Mouse (Mus musculus): ENCODE measurements at regions not wholly inside any gene's neighbourhood (a gene's known extent, or its start where the extent isn't known, plus 50 kb on each side); places are given as distances from the start of the nearest gene placed in this dataset.
A peak's percentile ranks its signal among the peaks of the same experiment; 100 is the strongest.

DNA sequence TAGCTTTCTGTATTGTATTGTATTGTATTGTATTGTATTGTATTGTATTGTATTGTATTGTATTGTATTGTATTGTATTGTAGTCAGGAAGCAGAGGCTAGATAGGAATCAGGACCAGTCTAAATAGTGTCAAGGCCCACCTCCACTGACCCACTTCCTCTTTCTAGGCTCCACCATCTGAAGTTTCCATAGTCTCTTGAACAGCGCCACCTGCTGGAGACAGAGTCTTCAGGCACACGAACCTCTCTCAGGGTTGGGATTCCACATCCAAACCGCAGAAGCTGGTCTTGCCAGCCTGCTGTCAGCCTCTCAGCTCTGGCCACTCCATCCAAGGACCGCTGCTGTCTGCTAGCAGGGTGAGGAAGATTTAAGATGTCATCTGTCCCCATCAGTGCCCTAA lies 234.6 kb downstream of the Cdh26 start:
- DNase-seq (ENCODE audit: low spot score), result peak; percentile 44

DNA sequence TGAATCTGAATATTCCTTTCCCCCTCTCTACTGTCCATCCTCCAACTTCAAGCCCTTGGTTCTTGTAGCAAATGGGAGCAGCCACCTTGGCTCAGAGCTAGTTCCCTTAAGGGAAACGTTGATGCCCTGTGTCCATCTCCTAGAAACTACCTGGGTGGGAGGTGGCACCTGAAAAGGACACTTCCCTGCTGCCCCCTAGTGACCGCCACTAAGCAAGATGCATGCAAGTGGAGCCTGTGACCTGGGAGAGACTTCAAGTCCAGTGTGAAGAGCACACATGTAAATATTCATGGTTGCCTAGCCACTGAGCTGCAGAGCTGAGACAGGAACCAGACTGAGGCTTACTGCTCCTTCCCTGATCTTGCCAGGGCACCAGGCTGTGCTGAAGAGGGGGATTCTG lies 238.1 kb downstream of the Cdh26 start:
- peak; percentile 20 for DNase-seq (ENCODE audit: low spot score)

DNA sequence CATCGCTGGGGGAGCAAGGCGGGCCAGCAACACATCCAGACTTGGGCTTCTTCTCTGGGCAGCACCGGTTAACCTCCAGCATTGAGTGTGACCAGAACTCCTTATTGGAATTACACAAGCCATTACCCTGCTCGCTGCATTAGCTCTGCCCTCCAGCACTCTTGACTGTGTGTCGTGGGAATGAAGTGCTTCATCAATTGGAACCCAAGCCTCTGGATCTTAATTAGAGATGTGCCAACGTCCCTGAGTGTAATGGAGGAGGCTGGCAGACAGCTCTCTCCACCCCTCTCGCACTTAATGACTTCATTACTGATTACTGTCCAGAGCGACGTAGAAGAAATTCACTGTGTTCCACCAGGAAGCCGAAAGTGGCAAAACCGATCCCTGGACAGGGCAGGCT lies 240.6 kb downstream of the Cdh26 start:
- no peak for DNase-seq (ENCODE audit: low spot score)

DNA sequence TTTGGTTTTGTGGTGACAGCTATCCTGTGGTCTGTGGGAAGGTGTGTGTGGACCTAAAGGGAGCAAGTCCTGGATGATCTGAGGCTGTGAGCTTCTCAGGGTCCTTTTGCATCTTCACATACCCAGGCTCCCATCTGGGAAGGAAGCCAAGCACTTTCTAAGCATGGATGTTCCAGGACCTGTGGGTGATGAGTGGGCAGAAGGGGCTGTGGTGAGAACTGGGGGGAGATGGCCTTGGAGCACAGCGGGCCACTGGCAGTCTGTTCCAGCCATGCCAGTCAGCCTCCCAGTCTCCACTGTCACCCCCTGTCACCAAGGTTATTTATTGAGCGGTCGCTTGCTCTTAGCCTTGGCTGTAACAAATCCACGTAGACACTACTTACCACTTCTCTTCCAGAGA lies 243.3 kb downstream of the Cdh26 start:
- DNase-seq (ENCODE audit: low spot score), result no peak

DNA sequence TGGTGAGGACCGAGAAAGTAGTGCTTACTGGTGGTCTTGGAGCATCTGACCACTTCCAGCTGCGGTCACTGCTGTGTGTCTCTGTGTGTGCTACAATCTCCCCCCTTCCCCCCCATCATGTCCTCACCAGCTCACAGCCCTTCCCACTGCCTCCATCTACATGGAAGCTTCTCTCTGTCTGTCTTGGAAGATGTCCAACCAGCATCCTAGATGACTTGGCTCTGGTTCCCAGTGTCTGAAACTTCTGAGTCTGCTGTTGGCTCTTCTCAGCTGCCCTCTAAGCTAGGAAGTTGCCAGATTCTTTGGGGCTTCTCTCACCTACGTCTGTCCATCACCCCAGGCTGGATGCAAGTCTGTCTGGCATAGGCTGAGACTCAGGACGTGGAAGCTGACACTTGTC lies 244.3 kb downstream of the Cdh26 start:
- DNase-seq (ENCODE audit: low spot score), result no peak

DNA sequence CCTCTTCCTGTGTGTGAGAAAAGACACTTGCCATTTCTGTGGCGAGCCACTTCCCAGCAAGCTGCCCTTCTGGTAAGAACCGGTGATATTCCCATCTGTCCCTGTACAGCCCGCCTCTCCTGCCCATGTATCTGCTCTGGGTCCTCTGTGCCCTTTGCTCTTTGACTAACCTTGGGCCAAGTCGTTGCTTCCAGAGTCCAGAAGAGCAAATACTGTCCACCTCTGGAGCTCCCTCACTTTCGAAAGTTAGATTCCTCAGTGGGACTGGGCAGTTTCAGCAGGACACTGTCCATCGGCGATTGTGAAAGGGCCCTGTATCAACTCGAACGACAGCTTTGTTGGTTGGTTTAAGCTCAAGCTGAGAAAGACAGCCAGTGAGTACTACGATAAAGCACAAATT lies 246.6 kb downstream of the Cdh26 start:
- no peak for DNase-seq (ENCODE audit: low spot score)

DNA sequence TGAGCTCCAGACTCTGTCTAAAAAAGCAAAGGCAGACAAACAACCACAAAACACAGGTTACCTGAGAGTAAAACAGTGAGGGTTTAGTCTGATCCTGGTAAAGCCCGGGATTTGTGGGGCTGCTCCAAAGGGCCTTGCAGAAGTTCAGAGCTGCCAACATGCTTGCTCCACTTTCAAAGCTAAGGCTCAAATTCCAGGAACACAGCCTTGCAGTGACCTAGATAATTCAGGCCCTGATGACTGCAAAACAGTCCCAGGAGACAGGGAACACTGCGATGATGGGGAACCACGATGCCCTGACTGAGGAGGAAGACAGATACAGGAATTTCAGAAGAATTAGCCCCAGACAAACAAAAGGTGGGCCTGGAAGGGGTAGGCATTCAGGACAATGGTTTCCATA lies 250.0 kb downstream of the Cdh26 start:
- no peak for DNase-seq (ENCODE audit: low spot score)

DNA sequence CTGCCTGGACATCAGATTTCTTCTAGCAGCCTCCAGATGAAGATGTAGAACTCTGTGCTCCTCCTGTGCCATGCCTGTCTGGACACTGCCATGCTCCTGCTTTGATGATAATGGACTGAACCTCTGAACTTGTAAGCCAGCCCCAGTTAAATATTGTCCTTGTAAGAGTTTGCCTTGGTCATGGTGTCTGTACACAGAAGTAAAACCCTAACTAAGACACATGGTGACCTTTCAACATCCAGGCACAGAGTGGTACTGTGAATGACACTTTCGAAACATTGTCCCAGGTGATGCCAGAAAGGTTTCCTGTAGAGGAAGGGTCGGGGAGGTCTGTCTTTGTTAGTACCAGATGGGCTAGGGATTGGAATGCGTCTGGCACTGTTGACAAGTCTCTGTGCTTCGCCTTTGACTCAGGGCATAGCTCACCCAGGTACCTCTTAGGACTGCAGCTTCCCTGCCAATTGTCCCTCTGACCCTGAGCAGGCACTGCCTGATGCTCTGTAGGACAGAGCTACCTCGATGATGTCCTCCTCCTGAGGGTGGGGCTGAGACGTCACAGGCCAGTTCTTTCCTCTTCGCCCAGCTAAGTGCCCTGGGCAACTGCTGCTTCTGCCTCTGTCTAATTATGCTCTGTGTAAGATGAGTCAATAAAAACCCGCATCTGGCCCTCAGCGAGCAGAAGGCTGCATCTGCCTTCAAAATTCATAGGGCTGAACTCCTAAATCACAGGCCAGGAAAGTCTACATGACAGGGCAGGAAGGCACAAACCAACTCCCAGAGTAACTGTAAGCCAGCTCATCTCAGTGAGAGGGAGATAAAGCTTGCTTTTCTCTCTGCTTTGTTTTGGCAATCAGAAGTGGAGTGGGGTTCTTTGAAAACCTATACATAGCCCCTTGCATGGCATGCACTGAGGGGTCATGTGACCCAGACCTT lies 254.0 kb downstream of the Cdh26 start:
- DNase-seq (ENCODE audit: low spot score), result no peak

DNA sequence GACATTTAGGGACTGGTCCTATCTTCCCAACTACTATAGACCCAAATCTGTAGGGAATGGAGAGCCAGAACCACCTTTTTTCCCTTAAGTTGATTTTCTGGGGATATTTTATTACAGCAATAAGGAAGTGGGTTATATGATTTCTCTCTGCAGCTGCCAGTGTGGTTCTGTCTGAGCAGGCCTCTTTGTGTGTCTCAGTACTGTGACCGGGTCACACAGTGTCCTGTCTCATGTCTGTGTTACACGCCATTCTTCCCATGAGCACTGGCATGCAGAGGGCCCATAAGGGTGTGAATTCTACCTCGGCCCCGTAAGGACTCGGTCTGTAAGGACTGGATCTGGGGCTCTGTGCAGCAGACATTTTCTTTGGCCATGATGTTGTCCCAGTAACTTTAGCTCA lies 254.9 kb downstream of the Cdh26 start:
- DNase-seq (ENCODE audit: low spot score), result no peak

DNA sequence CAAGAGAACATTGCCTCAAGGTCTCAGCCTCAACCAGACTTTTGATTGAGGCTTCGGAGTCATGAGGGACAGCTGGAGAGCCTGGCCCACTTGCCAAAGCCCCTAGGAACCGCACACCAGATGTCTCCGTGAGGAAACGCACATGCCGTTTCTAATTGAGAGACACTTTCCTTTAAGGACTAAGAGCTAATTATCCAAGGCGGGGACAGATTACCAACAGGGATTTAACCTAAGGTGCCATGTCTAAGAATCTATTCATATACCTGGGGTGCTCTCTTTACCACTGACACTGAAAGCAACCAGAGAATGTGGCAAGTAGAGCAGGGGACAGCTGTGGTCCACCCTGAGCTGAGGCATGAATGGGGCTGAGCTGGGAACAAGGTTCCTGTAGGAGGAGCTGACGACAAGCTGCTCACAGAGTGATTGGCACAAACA lies 255.9 kb downstream of the Cdh26 start:
- DNase-seq (ENCODE audit: low spot score), result no peak

DNA sequence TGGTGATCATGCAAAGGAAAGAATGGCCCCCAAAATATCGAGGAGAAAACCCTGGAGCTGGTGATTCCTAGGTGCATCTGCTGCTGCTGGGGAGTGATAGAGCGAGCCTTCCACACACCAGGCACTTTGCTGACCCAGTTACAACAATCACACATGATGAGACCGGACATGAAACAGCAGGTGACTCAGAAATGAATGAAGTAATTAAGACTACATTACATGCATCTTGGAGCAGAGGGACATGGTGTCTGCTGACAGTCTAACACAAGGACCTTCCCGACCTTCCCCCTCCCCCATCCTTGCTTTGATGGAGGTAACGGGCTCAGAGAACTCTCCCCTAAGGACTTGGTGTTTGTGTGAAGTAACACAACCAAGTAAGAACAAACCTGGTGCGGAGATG lies 258.3 kb downstream of the Cdh26 start:
- no peak for DNase-seq (ENCODE audit: low spot score)

DNA sequence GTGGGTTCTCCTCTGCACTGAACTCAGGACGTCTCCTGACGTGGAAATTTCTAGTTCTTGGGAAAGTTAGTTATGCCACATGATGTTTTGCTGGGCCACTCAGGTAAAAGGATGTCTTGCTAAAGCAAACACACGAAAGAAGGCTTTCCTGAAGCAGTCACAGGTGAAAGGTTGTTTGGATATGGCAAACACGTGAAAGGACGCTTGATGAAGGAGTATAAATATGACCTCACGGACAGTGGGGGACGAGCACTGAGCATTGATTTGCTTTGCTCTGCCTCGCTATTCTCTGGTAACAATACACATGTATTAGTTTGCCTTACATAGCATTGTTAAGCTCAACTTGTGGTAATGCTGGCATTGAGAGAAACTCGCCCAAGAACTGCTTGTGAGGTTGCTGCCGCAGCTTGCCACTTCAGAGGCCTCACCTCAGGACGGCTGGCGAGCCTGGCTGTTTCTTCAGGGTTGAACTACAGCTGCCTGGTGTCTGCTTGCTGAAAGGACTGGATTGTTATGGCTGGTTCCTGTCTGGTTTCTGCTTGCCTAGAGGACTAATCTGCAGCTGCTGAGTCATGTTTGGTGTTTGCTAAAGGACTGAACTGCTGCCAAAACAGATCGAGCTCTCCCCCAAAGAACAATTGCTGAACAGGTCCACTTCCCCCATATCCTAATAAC lies 261.0 kb downstream of the Cdh26 start:
- DNase-seq (ENCODE audit: low spot score), result peak; percentile 46

DNA sequence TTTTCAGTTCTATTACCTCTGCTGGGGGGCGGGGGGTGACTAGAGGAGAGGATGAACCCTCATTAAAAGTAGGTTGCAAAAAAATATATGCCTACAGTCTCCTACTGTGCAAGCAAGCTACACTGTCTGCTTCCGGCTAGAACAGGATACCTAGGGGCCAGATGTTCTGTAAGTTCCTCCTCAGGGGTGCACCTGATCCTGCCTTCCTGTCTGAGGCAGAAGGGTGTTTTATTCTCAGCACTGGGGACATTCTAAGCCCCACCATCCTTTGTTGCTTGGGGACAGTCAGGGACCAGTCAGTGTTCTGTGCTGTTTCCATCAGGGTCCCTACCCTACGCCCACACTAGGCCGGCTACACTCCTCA lies 261.5 kb downstream of the Cdh26 start:
- no peak for DNase-seq (ENCODE audit: low spot score)

DNA sequence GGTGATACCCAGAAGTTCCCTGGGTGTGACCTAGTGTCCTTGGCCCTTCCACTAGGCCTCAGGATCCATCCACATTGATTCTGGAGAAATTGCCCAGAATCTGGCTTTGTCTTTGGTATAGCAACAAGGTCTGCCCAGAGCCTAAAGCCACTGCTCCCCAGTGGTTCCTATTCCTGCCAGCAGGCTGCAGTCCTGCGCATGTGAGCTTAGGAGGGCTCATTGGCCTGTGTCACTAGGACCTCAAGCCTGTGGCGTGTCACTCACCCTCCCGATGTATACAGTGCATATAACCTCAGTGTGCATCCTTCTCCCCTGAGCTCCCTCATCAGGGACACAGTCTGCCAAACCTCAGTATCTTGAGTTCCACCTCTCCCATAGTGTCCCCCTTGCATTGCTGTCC lies 261.9 kb downstream of the Cdh26 start:
- no peak for DNase-seq (ENCODE audit: low spot score)

DNA sequence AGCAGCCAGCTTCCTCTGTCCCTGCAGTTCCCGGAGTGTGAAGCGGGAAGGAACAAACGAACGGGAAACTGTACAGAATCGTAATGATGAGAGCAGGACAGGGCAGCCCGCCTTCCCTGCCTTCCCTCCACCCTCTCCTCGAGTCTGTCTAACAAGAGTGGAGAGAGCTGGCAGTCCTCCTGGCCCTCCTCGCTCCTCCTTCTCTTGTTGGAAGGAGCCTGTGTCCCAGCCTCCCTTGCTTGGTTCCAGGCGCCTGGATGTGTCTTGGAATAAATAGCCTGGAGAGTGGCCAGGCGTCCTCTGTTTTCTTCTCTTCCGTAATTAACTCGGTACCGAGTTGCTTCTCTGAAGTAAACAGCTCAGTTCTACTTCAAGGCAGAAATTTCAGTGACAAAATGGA lies 268.3 kb downstream of the Cdh26 start:
- DNase-seq (ENCODE audit: low spot score), result peak; percentile 71

DNA sequence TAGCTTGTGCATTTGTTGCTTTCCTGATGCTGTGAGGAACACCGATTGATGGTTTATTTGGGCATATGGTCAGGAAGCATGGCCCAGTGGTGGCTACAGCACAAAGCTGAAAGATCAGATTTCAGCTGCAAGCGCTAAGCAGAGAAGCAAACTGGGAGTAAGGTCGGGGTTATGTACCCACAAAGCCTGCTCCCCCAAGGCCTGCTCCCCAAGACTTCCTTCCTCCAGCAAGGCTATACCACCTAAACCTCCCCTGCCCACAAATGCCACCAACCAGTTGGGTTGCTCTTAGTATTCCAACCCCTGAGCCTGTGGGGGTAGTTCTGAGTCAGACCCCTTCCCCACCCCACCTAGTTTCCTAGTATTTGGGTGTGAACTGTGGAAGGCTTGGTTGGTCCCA lies 270.5 kb downstream of the Cdh26 start:
- no peak for DNase-seq (ENCODE audit: low spot score)

DNA sequence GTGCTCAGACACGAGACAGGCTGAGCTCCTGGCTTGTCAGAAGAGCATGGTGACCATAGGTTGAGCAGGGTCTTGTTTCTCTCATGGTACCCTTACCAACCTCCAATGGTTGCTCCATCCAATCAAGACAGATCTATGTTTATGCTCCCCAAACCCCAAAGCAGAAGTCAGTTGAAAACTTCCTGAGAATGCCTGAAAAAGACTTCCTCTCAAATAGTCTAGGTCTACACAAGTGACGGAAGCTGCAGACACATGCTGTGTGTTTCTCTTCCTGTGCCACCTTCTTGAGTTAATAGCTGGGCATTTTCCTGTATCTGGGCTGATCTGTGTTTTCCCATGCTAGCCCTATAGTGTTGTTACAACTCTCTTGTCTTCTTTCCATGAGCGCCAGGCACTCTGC lies 274.2 kb downstream of the Cdh26 start:
- DNase-seq (ENCODE audit: low spot score), result no peak

DNA sequence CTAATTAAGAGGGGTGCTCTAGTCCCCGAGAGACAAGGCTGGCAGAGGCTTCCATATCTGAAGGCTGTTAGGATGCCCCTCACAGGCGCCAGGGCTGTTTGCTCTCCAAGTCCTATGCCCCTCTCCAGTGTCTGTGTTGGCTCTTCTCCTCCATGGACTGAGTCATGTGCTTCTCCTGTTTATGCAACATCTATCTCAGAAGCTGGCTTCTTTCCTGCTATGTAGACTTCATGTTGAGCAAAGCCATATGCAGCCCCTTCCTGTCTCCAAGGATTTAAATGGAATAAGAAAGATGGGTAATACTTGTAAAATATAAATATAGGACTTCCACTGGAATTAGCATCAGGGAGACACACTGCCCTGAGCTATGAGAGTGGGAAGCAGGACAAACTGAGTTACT lies 278.3 kb downstream of the Cdh26 start:
- DNase-seq (ENCODE audit: low spot score), result no peak

DNA sequence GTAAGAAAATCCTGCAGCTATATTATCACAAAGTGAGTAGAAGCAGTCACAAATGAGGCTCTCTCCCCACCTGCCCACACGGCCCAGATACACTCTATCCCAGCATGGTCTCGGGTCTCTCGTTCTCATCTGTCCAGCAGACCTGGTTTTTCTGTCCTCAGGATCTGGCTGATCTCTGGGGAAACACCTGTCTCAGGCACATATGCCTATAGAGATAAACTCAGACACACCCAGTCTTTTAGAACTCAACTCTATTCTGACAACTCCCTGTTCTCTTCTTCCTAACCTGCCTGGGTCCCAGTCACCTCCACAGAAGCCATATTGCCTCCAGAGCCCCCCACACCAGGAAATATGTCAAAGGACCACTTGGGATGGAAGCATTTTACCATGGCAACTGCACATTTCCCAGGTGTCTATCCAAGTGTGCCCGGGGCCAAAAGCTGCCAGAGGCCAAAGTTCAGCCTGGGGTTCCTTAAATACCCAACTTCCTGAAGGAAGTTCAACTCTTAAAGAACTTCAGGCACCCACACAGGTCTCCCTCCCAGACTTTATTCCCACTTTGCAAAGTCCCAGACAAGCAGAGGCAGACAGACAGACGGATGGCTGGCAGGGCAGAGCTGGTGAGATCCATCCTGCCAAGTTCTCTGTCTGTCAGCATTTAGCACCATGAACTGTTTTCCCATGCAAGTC lies 279.0 kb downstream of the Cdh26 start:
- DNase-seq (ENCODE audit: low spot score), result no peak

DNA sequence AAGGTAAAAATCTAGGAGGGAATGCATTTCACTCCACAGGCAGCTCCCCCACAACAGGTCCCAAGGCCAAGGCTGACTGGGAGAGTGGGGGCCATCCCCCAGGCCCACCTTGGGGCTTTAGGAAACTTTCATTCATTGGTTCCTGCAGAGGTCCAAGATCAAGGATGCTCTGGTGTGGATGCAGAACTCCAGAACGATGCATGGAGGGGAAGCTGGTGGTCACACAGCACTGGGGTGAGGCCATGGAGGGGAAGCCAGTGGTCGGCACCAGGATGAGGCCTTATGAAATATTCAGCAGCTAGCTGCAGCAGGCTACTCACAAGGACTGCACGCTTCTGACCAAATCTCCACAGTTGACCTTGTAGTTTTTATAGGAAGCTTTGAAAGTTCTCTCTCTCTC lies 279.7 kb downstream of the Cdh26 start:
- DNase-seq (ENCODE audit: low spot score), result no peak

DNA sequence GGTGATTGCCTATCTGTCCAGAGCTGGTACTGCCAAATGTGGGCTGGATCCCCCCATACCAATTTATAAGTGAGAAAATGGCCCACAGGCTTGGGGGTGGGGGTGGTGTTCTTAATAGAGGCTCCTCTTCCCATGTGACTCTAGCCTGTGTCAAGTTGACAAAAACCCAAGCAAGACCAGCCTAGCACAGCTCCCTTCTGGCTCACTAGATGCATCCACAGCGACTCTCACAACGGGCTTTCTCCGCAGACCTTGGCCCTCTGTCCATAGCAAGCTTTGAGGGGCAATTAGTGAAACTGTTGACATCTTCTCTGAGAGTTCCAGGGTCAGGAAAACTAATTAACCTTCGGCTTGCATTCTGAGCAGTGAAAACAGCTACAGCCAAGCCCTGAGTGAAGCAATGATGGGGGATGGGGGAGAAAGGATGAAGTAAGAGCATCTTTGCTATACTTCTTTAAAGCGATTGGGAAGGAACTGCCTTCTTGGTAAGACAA lies 281.3 kb downstream of the Cdh26 start:
- DNase-seq (ENCODE audit: low spot score), result no peak

DNA sequence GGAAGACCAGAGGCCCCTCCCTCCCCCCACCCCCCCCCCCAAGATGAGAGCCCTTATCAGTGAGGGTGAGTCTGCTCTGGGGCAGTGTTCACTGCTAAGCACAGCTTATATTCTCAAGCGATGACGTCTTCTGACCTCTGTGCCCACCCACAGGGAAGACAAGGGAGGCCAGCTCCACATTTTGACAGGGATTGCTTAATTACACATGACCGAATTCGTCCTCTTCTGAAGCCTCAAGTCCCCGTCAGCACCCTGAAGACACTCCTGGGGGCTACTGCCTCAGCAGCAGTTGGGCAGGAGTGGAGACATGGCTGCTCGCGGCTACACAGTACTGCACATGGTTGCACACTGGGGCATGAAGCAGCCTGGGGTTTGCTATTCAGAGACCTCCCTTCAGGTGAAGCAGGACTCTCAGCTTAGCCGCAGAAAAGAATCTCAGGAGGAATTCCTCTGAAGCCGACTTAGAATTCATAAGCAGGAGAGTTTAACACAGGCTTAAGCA lies 282.1 kb downstream of the Cdh26 start:
- DNase-seq (ENCODE audit: low spot score), result no peak
